Mouse (Mus musculus) bone marrow, adult 2 months (tissue): ENCODE measurements around the gene Dhdh. TPM values are rescaled to one million over a fixed set of nuclear protein-coding genes. Genes with fewer than 3 reads are reported as not detected.

Source experiments
- H3K27ac ChIP-seq: fragments of 200-500 bp; 2 replicates; pipeline ENCODE4 v1.5.1; 2012; ENCODE audit warnings: low read depth, mild to moderate bottlenecking, control low read depth, inconsistent platforms, low read length; ENCODE audit not compliant: control insufficient read depth, poor library complexity, insufficient read depth
- H3K4me1 ChIP-seq: fragments of 200-500 bp; 2 replicates; pipeline ENCODE4 v1.6.1; 2011; ENCODE audit warnings: low read length; ENCODE audit not compliant: control insufficient read depth, insufficient read depth
- H3K4me3 ChIP-seq: fragments of 200-500 bp; replicated peaks from 2 replicates; pipeline ENCODE3; 2011; ENCODE audit warnings: mild to moderate bottlenecking, low read depth, low read length, control low read depth; ENCODE audit not compliant: control insufficient read depth
- CTCF ChIP-seq: fragments of 200-500 bp; IDR thresholded peaks from 2 replicates; pipeline ENCODE4 v1.5.1; 2011; ENCODE audit warnings: low read length, control low read depth; ENCODE audit not compliant: control insufficient read depth, insufficient read depth
- POLR2A ChIP-seq: fragments of 200-500 bp; IDR thresholded peaks from 2 replicates; pipeline ENCODE4 v1.6.1; 2011; ENCODE audit warnings: low read depth, mild to moderate bottlenecking, control low read depth, low read length, borderline replicate concordance; ENCODE audit not compliant: control insufficient read depth
- WGBS: fragments of 180-500 bp; shearing (Covaris S2); methylation state at CpG from one replicate; pipeline ENCODE4 v1.1.7; 2018; 5-methylcytosine and 5-hydroxymethylcytosine counted together
- polyA plus RNA-seq: library from polyadenylated mRNA; stranded (reverse); fragments of >200 nt; gene quantifications from 2 replicates; pipeline ENCODE4 v1.2.4, GENCODE M21; 2011; ENCODE audit warnings: low replicate concordance; ENCODE audit not compliant: missing spikeins, insufficient read depth, insufficient read length

The Dhdh gene
- polyA plus RNA-seq, 1 experiment = 4.8 TPM

DNA sequence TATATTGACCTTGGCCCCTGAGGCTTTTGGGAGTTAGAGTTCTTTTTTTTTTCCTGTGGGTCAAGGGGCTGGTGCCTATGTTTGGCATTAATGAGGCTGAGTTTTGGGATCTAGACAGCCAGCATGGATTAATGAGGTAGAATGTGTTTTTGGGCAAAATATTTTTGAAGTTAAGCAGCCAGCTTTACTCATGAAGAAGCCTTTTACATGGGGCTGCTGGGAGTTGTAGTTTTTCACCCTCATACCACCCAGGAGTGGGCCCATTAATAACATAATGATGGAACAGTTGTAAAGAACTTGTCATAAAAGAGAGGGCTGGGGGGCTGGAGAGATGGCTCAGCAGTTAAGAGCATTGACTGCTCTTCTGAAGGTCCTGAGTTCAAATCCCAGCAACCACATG, 42.0 kb downstream of the Dhdh start:
- TF ChIP-seq POLR2A = no peak
- no peak for TF ChIP-seq CTCF
- Histone ChIP-seq H3K27ac (no peak overlapping the region), H3K4me3 (no peak overlapping the region), H3K4me1 (no peaks in the 10 kb centered on the region)

- no peak for TF ChIP-seq POLR2A
- no peak for TF ChIP-seq CTCF
- H3K27ac ChIP-seq = no peak overlapping the region
- no peak overlapping the region for H3K4me3 ChIP-seq
- H3K4me1 ChIP-seq = no peaks in the 10 kb centered on the region
- 81% methylated on average over 22 of the region's 22 CpGs for WGBS
Observed at GRCm38 (mm10) chr7:45443526-45444420, 44.8 kb downstream of the Dhdh start.

- WGBS = 70% methylated on average over 19 of the region's 19 CpGs
Observed at GRCm38 (mm10) chr7:45437521-45438276, 50.9 kb downstream of the Dhdh start, which contains the start of gene Ruvbl2. Gene Ruvbl2 (minus strand): TSS chr7:45438096.

GRCm38 (mm10) chr7:45437046-45437445, 51.6 kb downstream of the Dhdh start:
- WGBS = 79% methylated on average over 6 of the region's 6 CpGs
- Histone ChIP-seq H3K4me1 (peaks cover 8% of the 10 kb centered on the region; the same call in 1 of the 2 replicates), H3K27ac (no peak overlapping the region), H3K4me3 (no peak overlapping the region)
- no peak for TF ChIP-seq POLR2A
- no peak for TF ChIP-seq CTCF

More at GRCm38 (mm10) chr7:45437521-45438276, 50.9 kb downstream of the Dhdh start, which contains the start of gene Ruvbl2:
- H3K4me3 ChIP-seq = no peak within 1 kb of the TSS
- TF ChIP-seq CTCF (no peak), POLR2A (0 out of 2 replicates have a peak, but pooled peaks have one; percentile 12)
- peaks cover 8% of the 10 kb centered on the region; the same call in 1 of the 2 replicates for H3K4me1 ChIP-seq
- H3K27ac ChIP-seq = no peak within 1 kb of the TSS; the same call in 1 of the 2 replicates

GRCm38 (mm10) chr7:45436444-45436843, 52.2 kb downstream of the Dhdh start:
- no peak for TF ChIP-seq CTCF
- TF ChIP-seq POLR2A = no peak
- H3K4me1 ChIP-seq = peaks cover 8% of the 10 kb centered on the region; the same call in 1 of the 2 replicates
- no peak overlapping the region for H3K27ac ChIP-seq
- no peak overlapping the region for H3K4me3 ChIP-seq
- 91% methylated on average over 5 of the region's 5 CpGs for WGBS

DNA sequence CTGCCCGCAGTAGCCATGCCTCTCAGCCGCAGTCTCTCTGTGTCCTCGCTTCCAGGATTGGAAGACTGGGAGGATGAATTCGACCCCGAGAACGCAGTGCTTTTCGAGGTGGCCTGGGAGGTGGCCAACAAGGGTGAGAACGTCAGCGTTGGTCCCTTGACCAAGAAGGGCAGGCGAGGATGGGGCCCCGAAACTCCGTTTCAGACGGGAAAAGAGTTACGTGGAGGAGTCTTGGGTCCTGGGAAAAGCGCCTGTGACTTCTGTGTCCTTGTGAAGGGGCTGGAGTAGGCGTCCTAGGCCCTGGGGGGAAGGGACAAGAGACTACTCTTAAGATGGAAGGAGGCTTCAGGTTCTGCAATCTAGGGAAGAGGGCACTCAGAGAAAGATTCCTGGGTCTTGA, 53.6 kb downstream of the Dhdh start:
- peak overlapping the region; percentile 83 for H3K4me3 ChIP-seq
- peaks cover 8% of the 10 kb centered on the region; the same call in 1 of the 2 replicates for H3K4me1 ChIP-seq
- H3K27ac ChIP-seq = peak overlapping the region; percentile 81
- WGBS = 3% methylated on average over 16 of the region's 16 CpGs
- TF ChIP-seq CTCF (no peak), POLR2A (no peak)

DNA sequence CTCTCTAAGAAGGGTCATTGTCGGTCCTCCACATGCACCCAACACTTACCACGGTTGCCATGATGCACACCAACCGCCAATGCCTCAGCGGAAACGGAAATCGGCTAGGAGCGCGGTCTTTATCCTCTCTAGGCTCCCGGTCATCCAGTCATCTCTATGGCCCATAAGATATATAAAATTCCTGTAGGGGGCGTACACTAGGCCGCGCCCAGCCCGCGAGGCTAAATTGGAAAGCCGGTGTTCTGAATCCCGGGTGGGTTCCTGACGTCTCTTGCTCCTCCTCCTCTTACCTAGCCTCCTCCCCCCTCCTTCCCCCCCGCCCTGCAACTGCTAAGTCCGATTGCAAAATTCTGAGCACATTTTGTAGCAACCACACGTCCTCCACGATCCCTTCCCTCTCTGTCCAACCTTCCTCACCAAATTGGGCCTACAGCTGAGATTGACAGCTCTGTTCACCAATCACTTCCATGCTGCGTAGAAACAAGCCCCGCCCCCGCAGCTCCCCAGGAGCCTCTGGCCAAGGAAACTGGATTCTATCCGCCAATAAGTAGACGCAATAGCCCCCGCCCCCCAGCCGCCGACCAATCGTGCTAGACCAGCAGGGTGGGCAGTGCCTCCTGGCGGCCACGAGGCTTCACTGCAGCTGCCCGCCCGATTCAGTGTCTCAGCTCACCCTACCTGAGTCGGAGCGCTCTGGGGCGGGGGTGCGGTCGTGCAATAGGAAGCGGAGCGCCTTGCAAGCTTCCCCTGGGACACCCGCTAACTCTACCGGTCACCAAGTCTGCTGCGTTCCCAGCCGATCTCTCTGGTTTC, 54.2 kb downstream of the Dhdh start, which contains the start of gene Gys1:
TSS of gene Gys1 (plus strand) at position 642 of the 813 bp plus-strand sequence.
- peak; percentile 96 for TF ChIP-seq CTCF
- peak; percentile 74; the same call in 1 of the 2 replicates for TF ChIP-seq POLR2A
- Histone ChIP-seq H3K27ac (peak within 1 kb of the TSS; percentile 81), H3K4me3 (peak within 1 kb of the TSS; percentile 83), H3K4me1 (peaks cover 8% of the 10 kb centered on the region; the same call in 1 of the 2 replicates)
- WGBS = under 1% methylated on average over 45 of the region's 45 CpGs

DNA sequence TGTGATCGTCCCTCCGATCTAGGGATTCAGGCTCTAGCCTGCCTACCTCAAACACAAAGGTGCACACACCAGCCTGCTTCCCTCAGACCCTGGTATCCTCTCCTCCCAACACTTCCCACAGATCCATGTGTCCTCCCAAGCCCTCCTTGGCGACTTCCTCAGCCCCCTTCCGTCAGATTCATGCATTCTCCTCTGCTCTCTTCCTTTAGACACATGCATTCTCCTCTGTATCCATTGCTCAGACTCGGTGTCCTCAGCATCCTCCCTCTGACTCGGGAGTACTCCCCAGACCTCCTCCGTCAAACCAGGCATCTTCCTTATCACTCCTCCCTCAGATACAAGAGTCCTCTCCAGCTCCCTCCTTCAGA, 54.8 kb downstream of the Dhdh start:
- Histone ChIP-seq H3K27ac (peak overlapping the region; percentile 45), H3K4me1 (peaks cover 8% of the 10 kb centered on the region; the same call in 1 of the 2 replicates), H3K4me3 (peak overlapping the region; percentile 73)
- 2% methylated on average over 7 of the region's 7 CpGs for WGBS
- TF ChIP-seq POLR2A = no peak
- no peak for TF ChIP-seq CTCF
